Mouse (Mus musculus) subcutaneous adipose tissue, adult 2 months (tissue): Measurements from ENCODE around the gene Mrps24. TPM values are rescaled to one million over a fixed set of nuclear protein-coding genes. Genes with fewer than 3 reads are reported as not detected.

Experiments used
- polyA plus RNA-seq: library from polyadenylated mRNA; depleted of rRNA; stranded (reverse); fragments of >200 nt; gene quantifications from 2 replicates; pipeline ENCODE4 v1.2.3, GENCODE M21; 2012; ENCODE audit warnings: low replicate concordance; rRNA removed

Mrps24 gene
- polyA plus RNA-seq = 107 and 215 TPM in 2 replicates

DNA sequence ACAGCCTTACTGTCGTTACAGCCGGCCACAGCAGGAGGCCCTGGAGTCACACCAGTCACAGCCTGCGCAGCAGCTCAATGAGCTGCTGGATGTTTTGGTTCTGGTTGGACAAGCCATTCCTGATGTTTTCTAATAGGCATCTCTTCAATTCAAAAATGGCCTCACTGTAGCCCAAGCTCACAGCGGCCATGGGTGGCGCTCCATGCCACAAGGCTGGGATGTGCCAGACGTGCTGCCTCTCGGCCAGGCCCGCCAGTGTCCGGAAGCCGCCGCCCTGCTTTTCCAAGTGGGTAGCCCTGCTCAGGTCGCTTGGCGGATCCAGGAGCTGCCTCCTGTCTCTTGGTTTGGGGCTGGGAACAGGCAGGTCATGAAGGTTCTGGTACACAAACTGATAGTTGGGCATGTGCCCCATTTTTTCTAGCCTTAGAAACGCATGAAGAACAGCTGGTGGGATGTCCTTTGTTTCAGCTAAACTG lies at the start of gene Mrps24:
Gene Mrps24 (minus strand): TSS at position 51 of the 476 bp plus-strand sequence.

DNA sequence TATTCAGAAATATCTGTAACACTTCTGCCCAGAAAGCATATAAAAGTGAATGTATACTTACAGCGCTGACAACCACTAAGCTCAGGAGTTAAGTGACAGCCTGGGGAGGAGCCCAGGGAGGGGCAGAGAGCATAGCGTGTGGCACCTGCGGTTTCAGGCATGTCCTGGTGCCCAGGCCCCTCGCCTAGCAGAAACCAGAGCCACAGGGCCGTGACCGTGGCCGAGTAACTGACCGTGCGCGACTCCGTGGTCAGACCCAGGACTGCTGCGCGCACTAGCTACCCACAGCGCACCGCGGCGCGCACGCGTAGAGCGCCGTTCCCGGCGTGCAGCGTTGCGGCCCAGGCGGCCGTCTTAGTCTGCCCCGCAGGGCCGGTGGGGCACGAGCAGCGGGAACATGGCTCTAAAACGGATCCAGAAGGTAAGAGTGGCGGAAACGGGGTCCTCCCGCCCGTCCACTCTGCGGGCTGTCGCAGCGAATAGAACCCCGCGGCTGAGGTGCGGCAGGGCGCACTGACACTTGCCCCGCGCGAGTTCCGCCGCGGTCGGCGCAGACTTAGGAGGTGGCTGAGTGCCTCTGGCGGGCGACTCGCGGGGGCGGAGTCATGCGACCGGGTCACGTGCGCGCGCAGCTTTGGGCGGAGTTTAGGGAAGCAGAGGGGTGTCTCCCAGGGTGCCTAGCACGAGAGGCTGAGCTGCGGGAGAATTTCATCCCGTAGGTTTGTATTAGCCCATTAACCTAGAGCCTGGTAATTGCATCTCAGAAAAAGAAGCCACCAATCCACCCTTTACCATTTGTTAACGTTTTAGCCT lies 46.5 kb upstream of the Mrps24 start, which contains the start of gene Urgcp:
Gene Urgcp (minus strand): TSS at position 557 of the 813 bp plus-strand sequence.

Other genes starting within 250 kb of the Mrps24 start
- 123 and 215 TPM in 2 replicates for gene Xbp1, start 195.0 kb downstream of the Mrps24 start, polyA plus RNA-seq
- gene Ccdc117, start 173.5 kb downstream of the Mrps24 start, polyA plus RNA-seq = 6.2 and 12.3 TPM in 2 replicates
- not detected in 2 replicates for gene Ankrd36, start 146.0 kb downstream of the Mrps24 start, polyA plus RNA-seq
- 24.1 and 32.3 TPM in 2 replicates for gene Urgcp, start 46.7 kb upstream of the Mrps24 start, polyA plus RNA-seq
- gene Dbnl, start 72.8 kb upstream of the Mrps24 start, polyA plus RNA-seq = 56.4 and 73.3 TPM in 2 replicates
- gene Pgam2, start 88.1 kb upstream of the Mrps24 start, polyA plus RNA-seq = 0.72 and 0.75 TPM in 2 replicates
- gene Polm, start 122.3 kb upstream of the Mrps24 start, polyA plus RNA-seq = 21.6 and 35.9 TPM in 2 replicates
- gene Aebp1, start 146.3 kb upstream of the Mrps24 start, polyA plus RNA-seq = 99.4 and 539 TPM in 2 replicates
- 58.2 and 143 TPM in 2 replicates for gene Pold2, start 162.6 kb upstream of the Mrps24 start, polyA plus RNA-seq
- gene Myl7, start 183.1 kb upstream of the Mrps24 start, polyA plus RNA-seq = 0.26 and 0.59 TPM in 2 replicates
- gene Gck, start 234.4 kb upstream of the Mrps24 start, polyA plus RNA-seq = 0.26 and 0.81 TPM in 2 replicates
- 75.5 and 95.5 TPM in 2 replicates for gene Ykt6, start 240.0 kb upstream of the Mrps24 start, polyA plus RNA-seq